Mouse (Mus musculus): ENCODE measurements around the gene Pax9. TPM values are rescaled to one million over a fixed set of nuclear protein-coding genes. Genes with fewer than 3 reads are reported as not detected.
A peak's percentile ranks its signal among the peaks of the same experiment; 100 is the strongest.

Pax9 gene
- polyA plus RNA-seq, 1 experiment, result 15.2 TPM

DNA sequence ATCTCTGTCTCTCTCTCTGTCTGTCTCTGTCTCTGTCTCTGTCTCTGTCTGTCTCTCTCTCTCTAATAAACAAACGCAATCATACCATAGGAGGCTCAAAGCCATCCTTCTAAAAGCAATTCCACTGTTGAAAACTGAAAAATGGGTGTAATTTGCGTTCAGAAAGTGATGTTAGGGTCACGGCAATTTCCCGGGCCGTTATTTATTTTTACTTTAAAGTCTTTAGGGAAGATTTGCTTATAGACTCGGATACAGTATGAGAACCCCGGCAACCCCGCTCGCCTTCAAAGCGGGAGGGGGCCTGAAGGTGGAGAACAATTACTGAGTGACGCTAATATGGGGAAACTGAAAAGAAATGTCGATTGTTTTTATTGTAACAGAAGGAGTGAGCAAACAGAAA is 566 bp upstream of the Pax9 start:
- 3% methylated on average over 12 of the region's 12 CpGs for WGBS
- H3K27me3 ChIP-seq (ENCODE audit: control insufficient read depth, insufficient read depth, low read length), result peaks cover 14% of the 10 kb centered on the region

DNA sequence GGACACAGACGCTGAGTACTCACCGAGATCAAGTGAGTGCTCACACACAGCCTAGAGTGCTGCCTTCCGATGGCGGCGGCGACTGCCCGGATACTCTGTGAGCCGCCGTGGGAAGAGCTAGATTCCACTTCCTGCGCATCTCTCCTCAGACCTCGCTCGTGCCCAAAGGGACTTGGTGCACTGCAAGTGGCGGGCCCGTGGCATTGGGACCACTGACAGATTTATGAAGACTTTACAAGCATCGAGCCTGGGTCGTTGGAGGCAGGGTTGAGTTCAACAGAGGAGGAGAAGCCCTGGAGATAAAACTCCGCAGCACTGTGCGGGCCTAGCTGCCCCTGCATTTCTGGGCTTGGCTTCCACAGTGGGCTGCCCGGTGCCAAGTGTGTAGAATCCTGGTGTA is 969 bp downstream of the Pax9 start:
- 8% methylated on average over 19 of the region's 19 CpGs for WGBS
- H3K36me3 ChIP-seq (ENCODE audit: control insufficient read depth, insufficient read depth, low read length), result no peaks in the 10 kb centered on the region
- no peak for DNase-seq
- H3K4me1 ChIP-seq (replicated peaks; ENCODE audit: control insufficient read depth, insufficient read depth, low read length), result no peaks in the 10 kb centered on the region
- TF ChIP-seq POLR2A (IDR thresholded peaks at IDR 0.05; ENCODE audit: control insufficient read depth, extremely low read depth, insufficient read depth, low read length, poor library complexity) (no peak), CTCF (IDR thresholded peaks at IDR 0.05; ENCODE audit: borderline replicate concordance, control insufficient read depth, extremely low read depth, insufficient read depth, low read length, poor library complexity) (no peak)
- peaks cover 14% of the 10 kb centered on the region for H3K27me3 ChIP-seq (ENCODE audit: control insufficient read depth, insufficient read depth, low read length)
- H3K4me3 ChIP-seq (ENCODE audit: control insufficient read depth, insufficient read depth, low read length), result peak overlapping the region; percentile 5; the same call in 1 of the 2 replicates
- no peak overlapping the region for H3K27ac ChIP-seq (ENCODE audit: control insufficient read depth, insufficient read depth, low read length)

More for the DNA sequence above, 566 bp upstream of the Pax9 start:
- no peak for DNase-seq
- no peaks in the 10 kb centered on the region for H3K36me3 ChIP-seq (ENCODE audit: control insufficient read depth, insufficient read depth, low read length)
- H3K4me3 ChIP-seq (ENCODE audit: control insufficient read depth, insufficient read depth, low read length), result peak overlapping the region; percentile 20; the same call in 1 of the 2 replicates
- no peak for TF ChIP-seq CTCF (IDR thresholded peaks at IDR 0.05; ENCODE audit: borderline replicate concordance, control insufficient read depth, extremely low read depth, insufficient read depth, low read length, poor library complexity)
- TF ChIP-seq POLR2A (IDR thresholded peaks at IDR 0.05; ENCODE audit: control insufficient read depth, extremely low read depth, insufficient read depth, low read length, poor library complexity), result no peak
- H3K4me1 ChIP-seq (replicated peaks; ENCODE audit: control insufficient read depth, insufficient read depth, low read length), result no peaks in the 10 kb centered on the region
- no peak overlapping the region for H3K27ac ChIP-seq (ENCODE audit: control insufficient read depth, insufficient read depth, low read length)

DNA sequence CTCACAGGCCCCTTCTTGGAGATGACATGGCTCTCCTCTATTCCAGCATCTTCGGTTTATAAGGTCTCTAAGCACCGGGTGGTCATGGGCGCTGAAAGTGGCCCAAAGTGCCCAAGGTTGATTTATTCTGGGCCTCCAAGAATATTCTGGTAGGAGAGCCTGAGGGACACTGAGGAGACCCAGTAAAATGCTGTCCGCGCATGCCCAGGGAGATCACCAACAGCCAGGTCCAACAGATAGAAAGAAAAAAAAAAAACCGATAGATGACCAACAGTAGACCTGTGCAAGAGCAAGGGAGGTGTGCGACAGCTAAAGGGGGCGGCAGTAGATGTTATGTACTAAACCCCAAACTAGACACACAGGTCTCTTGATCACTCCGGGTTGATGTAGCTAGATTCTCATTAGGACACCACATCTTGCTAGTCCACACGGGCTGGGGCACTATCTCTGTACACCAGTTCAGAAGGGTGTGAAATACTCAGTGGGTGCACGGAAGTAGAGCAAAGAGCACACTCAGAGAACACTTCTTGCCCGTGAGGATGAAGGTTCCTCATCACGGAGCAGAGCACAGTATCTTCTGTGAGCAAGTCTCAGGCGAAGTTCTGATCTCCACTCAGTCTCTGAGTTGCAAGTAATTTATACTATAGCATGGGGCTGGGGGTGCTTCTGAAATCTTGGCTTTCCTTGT is 2.0 kb downstream of the Pax9 start:
- Histone ChIP-seq H3K36me3 (ENCODE audit: control insufficient read depth, insufficient read depth, low read length) (no peaks in the 10 kb centered on the region), H3K27ac (ENCODE audit: control insufficient read depth, insufficient read depth, low read length) (peak overlapping the region; percentile 40; the same call in 1 of the 2 replicates), H3K4me3 (ENCODE audit: control insufficient read depth, insufficient read depth, low read length) (no peak overlapping the region), H3K27me3 (ENCODE audit: control insufficient read depth, insufficient read depth, low read length) (peaks cover 14% of the 10 kb centered on the region), H3K4me1 (replicated peaks; ENCODE audit: control insufficient read depth, insufficient read depth, low read length) (no peaks in the 10 kb centered on the region)
- no peak for DNase-seq
- TF ChIP-seq CTCF (IDR thresholded peaks at IDR 0.05; ENCODE audit: borderline replicate concordance, control insufficient read depth, extremely low read depth, insufficient read depth, low read length, poor library complexity), result no peak
- TF ChIP-seq POLR2A (IDR thresholded peaks at IDR 0.05; ENCODE audit: control insufficient read depth, extremely low read depth, insufficient read depth, low read length, poor library complexity), result no peak
- WGBS, result 15% methylated on average over 14 of the region's 14 CpGs

DNA sequence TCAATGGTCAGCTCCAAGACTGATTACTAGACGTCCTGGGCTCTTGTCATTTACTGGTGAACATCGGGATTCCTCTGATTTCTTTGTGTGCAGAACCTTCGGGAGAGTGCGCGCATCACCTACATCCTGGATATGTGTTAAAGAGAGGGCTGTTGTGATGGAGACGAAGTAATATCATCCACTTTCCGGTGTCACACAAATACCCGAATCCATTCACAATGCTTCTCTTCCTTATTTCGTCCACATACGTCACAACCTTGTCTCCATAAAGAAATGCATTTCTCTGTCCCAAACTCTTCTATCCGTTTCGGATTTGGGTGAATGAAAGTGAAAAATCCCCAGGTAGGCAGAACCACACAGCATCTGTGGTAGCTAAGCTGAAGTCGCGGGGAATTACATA is 2.8 kb downstream of the Pax9 start:
- Histone ChIP-seq H3K27me3 (ENCODE audit: control insufficient read depth, insufficient read depth, low read length) (peaks cover 14% of the 10 kb centered on the region), H3K27ac (ENCODE audit: control insufficient read depth, insufficient read depth, low read length) (no peak overlapping the region), H3K4me1 (replicated peaks; ENCODE audit: control insufficient read depth, insufficient read depth, low read length) (no peaks in the 10 kb centered on the region), H3K36me3 (ENCODE audit: control insufficient read depth, insufficient read depth, low read length) (no peaks in the 10 kb centered on the region), H3K4me3 (ENCODE audit: control insufficient read depth, insufficient read depth, low read length) (no peak overlapping the region)
- 14% methylated on average over 14 of the region's 14 CpGs for WGBS
- no peak for DNase-seq
- TF ChIP-seq CTCF (IDR thresholded peaks at IDR 0.05; ENCODE audit: borderline replicate concordance, control insufficient read depth, extremely low read depth, insufficient read depth, low read length, poor library complexity) (no peak), POLR2A (IDR thresholded peaks at IDR 0.05; ENCODE audit: control insufficient read depth, extremely low read depth, insufficient read depth, low read length, poor library complexity) (no peak)

DNA sequence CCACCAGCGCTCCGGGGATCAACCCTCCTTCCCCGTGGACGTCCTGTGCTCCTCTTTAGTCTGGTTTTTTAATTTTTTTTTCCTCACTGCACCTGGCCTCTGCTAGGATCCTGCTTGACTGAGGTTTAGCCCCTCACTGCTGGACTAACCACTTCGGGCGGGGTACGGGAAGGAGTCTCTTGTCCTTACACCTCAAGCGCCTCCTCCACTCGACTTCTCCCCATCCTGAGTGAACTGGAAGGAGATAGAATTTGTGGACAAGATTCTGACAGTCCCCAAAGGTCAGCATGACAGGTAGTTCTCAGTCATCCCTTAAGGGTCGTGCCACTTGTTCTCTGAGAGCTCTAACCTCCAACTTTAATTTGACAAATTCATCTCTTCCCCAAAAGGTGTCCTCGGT is 3.4 kb downstream of the Pax9 start:
- peaks cover 17% of the 10 kb centered on the region for H3K27me3 ChIP-seq (ENCODE audit: control insufficient read depth, insufficient read depth, low read length)

DNA sequence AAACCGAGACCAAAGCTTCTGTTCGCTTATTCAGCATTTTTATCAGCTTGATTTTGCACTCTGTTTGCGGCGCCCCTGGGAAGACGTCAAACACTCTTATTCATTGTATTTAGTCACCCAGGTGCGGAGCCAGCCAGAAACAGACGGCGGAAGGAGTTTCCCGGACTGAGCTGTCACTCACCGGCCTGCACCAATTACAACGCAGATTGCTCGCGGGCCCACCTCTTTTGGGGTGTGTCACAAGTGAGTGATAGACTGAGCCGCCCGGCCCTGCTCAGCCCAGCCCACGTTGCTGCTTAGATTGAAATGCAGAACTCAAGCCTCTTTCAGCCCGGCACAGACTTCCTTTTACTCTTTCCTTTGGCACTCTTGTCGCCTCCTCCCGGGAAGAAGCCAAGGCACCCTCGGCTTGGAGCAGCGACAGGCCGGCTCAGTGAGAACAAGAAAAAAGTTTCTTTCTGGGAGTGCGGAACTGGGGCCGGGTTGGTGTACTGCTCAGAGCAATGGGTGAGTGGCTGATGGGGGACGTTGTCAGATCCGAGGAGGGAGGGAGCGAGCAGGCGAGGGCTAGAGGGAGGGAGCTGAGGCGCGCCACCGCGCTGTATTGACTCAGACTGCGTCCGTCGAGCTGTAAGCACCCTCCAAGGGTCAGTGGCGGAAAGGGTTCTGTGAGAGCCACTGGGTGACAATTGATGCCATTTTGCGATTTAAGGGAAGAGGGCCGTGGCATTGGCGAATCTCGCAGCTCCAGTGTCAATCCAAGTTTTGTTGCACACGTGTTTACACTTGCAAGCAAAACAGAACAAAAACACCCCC is 4.0 kb downstream of the Pax9 start:
- Histone ChIP-seq H3K4me1 (replicated peaks; ENCODE audit: control insufficient read depth, insufficient read depth, low read length) (no peaks in the 10 kb centered on the region), H3K27ac (ENCODE audit: control insufficient read depth, insufficient read depth, low read length) (no peak overlapping the region), H3K27me3 (ENCODE audit: control insufficient read depth, insufficient read depth, low read length) (peaks cover 16% of the 10 kb centered on the region), H3K36me3 (ENCODE audit: control insufficient read depth, insufficient read depth, low read length) (no peaks in the 10 kb centered on the region), H3K4me3 (ENCODE audit: control insufficient read depth, insufficient read depth, low read length) (peak overlapping the region; percentile 24; the same call in 1 of the 2 replicates)
- WGBS, result 4% methylated on average over 41 of the region's 41 CpGs
- TF ChIP-seq CTCF (IDR thresholded peaks at IDR 0.05; ENCODE audit: borderline replicate concordance, control insufficient read depth, extremely low read depth, insufficient read depth, low read length, poor library complexity) (no peak), POLR2A (IDR thresholded peaks at IDR 0.05; ENCODE audit: control insufficient read depth, extremely low read depth, insufficient read depth, low read length, poor library complexity) (no peak)
- DNase-seq, result no peak

More for the DNA sequence above, 3.4 kb downstream of the Pax9 start:
- TF ChIP-seq CTCF (IDR thresholded peaks at IDR 0.05; ENCODE audit: borderline replicate concordance, control insufficient read depth, extremely low read depth, insufficient read depth, low read length, poor library complexity), result no peak
- TF ChIP-seq POLR2A (IDR thresholded peaks at IDR 0.05; ENCODE audit: control insufficient read depth, extremely low read depth, insufficient read depth, low read length, poor library complexity), result no peak
- peak overlapping the region; percentile 6; the same call in 1 of the 2 replicates for H3K4me3 ChIP-seq (ENCODE audit: control insufficient read depth, insufficient read depth, low read length)
- WGBS, result 9% methylated on average over 11 of the region's 11 CpGs
- no peak overlapping the region; the same call in 1 of the 2 replicates for H3K27ac ChIP-seq (ENCODE audit: control insufficient read depth, insufficient read depth, low read length)
- H3K36me3 ChIP-seq (ENCODE audit: control insufficient read depth, insufficient read depth, low read length), result no peaks in the 10 kb centered on the region
- no peaks in the 10 kb centered on the region for H3K4me1 ChIP-seq (replicated peaks; ENCODE audit: control insufficient read depth, insufficient read depth, low read length)
- no peak for DNase-seq
